Mouse (Mus musculus) inflammation-experienced regulatory T-cells, adult 6 months (primary cell): ENCODE data around the gene Rnf183. TPM values are rescaled to one million over a fixed set of nuclear protein-coding genes. Genes with fewer than 3 reads are reported as not detected.

Experiments used
- ATAC-seq: one replicate; pipeline ENCODE4 v1.8.0; 2017
- polyA plus RNA-seq, 3 experiments: library from polyadenylated mRNA; unstranded; fragments of 100-300 nt; shearing (Covaris generic); gene quantifications; one replicate each; pipeline ENCODE4 v1.2.1; 2017

Gene Rnf183
- polyA plus RNA-seq, 3 experiments from 2014 or later, result not detected

- no peak for ATAC-seq
These were observed 4.4 kb downstream of the Rnf183 start for GRCm38 (mm10) chr4:62430678-62431077.

- ATAC-seq, result no peak
These were observed 5.4 kb downstream of the Rnf183 start for GRCm38 (mm10) chr4:62429616-62430015.

GRCm38 (mm10) chr4:62427978-62428758 lies 6.9 kb downstream of the Rnf183 start:
- ATAC-seq, result no peak

- ATAC-seq, result no peak
These were observed 9.2 kb downstream of the Rnf183 start for GRCm38 (mm10) chr4:62425891-62426290.

DNA sequence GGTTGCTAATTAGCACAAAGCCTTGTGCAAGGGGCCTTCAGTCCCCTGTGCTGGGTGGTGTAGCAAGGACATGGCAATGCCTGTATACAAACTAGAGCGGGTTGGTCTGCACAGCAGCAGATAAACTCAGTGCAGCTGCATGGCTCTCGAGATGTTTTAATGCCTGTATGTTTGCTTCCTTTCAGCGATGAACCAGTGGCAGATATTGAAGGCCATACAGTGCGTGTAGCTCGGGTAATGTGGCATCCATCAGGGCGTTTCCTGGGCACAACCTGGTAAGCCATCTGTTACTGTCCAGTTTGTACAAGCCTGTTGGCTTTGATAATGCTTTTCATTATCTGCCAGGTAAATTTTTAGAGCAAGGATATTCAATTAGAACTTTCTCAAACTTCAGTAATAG lies 16.0 kb downstream of the Rnf183 start:
- no peak for ATAC-seq

DNA sequence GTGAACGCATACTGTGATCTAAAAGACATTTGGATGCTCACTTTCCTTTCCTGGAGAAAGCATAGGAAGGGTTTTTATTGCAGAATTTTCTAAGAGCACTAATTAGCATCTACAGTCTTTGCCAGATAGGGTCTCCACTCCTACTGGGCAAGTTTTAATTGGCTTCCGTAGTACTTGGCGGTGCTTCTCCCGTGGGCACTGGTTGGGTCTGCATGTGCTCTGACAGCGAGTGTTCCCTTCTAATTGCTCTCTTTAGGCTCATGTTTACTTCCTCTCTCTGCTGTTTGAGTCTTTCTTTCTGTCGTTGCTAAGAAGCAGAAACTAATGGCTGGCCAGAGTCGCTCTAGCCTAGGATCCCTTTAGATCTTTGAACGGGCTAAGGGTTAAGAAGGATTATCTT lies 16.6 kb downstream of the Rnf183 start:
- ATAC-seq, result no peak

GRCm38 (mm10) chr4:62411606-62412005 lies 23.4 kb downstream of the Rnf183 start:
- ATAC-seq, result no peak

GRCm38 (mm10) chr4:62410325-62410724 lies 24.7 kb downstream of the Rnf183 start:
- ATAC-seq, result no peak

DNA sequence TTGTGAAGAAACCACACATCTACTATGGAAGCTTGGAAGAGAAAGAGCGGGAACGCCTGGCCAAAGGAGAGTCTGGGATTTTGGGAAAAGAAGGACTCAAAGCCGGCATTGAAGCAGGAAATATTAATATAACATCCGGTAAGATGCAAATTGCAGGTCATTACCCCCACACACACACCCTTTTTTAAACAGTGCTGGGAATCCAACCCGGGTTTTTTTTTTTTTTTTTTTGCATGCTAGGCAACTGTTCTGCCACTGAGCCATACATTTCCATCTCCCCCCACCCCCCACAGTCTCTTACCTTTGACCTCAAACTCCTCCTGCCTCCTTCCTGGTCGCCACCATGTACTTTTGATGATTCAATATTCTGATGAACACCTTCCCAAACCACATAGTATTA lies 25.4 kb downstream of the Rnf183 start:
- no peak for ATAC-seq

GRCm38 (mm10) chr4:62408601-62409282 lies 26.3 kb downstream of the Rnf183 start, which contains the start of the genes Cdc26 and Prpf4:
Cdc26 (minus strand) TSS chr4:62408642.
Prpf4 (plus strand) TSS chr4:62408797.
- ATAC-seq, result peak; percentile 96

GRCm38 (mm10) chr4:62407730-62408582 lies 27.1 kb downstream of the Rnf183 start:
- peak; percentile 32 for ATAC-seq

DNA sequence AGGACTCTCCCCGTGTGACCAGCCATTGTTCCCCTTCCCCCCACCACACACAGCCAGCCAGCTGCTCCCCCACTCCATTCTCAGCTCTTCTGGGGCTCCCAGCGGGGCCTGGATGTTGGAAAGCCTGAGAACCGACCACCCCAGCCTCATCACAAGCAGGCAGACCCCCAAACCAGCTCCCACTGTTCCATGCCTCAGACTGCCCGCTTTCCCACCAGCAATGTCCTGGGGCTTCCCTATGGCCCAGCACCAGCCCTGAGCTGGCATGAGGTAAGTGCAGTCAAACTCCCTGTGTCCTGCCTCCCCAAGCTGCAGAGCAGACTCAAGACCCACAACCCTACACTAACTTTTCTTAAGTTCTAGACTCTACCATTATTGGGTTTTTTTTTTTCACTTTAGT lies 28.9 kb downstream of the Rnf183 start:
- no peak for ATAC-seq

- no peak for ATAC-seq
These were observed 36.1 kb downstream of the Rnf183 start for GRCm38 (mm10) chr4:62398956-62399355.

- ATAC-seq, result no peak
These were observed 37.3 kb downstream of the Rnf183 start for GRCm38 (mm10) chr4:62397616-62398365.

GRCm38 (mm10) chr4:62395806-62396205 lies 39.2 kb downstream of the Rnf183 start:
- ATAC-seq, result no peak

- ATAC-seq, result no peak
These were observed 41.6 kb downstream of the Rnf183 start for GRCm38 (mm10) chr4:62393459-62393858.

DNA sequence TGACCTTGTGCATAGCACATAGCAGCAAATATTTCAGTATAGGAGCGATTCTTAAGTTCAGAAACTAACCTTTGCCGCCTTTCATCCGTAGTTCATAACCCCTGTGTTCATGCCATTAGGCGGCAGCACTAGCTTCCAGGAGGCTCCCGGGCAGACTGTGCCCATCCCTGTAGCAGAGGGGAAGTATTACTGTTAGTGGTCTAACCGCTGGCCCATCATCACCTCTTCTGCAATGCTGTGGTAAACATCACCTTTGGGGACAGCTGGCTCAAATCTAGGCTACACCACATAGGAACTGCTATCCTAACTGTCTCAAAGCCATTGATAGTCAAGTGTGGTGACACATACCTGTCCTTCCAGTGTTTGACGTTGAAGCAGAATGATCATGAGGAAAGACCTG lies 43.2 kb downstream of the Rnf183 start:
- ATAC-seq, result no peak

DNA sequence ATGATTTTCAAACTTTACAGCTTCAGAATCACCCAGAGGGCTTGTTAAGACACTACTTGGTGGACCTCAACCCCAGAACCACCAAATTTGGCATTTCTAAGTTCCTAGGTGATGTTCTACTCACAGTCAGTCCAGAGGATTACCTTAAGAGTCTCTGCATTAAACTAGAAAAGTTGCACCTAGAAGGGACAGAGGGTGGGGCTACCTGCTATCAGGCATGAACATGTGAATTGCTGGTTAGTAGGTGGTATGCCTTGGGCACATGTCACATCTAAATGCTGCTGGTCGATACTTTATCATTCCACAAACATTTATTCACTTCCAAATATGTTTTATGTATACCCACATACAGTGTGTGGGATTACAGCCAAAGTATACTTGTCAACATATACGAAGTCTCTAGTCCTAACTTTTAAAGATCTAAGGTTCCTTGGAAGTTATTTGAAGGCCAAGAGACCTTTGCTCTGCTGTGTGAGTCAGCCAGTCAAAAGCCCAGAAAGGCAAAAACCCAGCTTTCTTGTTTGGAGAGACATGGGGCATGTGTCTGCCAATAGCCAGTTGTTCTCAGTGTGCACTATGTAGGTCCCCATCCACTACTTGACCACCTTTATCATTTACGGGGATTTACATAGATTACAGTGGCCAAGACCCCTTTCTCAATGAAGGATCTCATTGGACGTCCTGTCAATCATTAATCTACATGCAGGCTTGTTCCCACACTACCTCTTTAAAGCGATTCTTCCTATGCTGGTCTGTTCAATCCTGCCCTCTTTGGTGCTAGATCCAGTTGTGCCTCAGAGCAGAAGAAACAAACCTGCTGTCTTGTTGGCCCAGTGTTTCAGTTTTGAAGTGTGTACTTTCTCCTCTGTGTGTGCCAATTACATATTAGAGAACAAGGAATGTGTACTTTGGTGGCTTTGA lies 45.2 kb downstream of the Rnf183 start:
- ATAC-seq, result no peak

DNA sequence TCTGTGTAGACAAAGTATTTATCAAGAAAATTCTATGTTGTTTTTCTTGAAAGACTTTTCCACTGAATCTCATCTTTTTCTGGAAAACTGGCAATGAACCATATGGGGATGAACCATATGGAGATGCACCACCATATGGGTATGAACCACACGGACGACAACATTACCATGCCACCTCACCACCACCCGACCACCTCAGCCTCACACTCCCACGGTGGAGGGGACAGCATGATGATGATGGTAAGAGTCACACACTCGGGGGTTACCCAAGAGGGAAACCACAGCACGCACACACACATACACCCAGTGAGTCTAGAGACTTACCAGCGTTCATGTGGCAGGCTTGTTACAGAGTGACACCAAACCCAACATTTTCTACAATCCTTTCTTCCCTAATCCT lies 49.6 kb downstream of the Rnf183 start:
- ATAC-seq, result no peak

DNA sequence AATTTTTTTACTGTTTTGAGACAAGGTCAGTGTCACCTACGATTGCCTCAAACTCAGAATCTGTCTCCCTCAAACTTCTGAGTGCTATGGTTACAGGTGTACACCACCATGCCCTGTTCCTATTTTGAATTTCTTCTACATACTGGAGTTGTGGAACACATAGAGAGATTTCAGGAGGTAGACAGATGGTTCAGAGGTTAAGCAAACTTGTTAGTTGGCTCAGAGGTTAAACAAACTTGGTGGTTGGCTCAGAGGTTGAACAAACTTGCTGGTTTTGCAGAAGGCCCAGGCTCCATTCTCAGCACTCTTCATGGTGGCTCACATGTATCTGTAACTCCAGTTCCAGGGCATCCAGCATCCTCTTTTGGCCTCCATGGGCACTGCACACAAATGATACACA lies 50.9 kb downstream of the Rnf183 start:
- no peak for ATAC-seq

- ATAC-seq, result no peak
These were observed 51.3 kb downstream of the Rnf183 start for GRCm38 (mm10) chr4:62383752-62384151.
